8 mouse cellular contexts compared by ENCODE assay signal in the genomic region with DNA sequence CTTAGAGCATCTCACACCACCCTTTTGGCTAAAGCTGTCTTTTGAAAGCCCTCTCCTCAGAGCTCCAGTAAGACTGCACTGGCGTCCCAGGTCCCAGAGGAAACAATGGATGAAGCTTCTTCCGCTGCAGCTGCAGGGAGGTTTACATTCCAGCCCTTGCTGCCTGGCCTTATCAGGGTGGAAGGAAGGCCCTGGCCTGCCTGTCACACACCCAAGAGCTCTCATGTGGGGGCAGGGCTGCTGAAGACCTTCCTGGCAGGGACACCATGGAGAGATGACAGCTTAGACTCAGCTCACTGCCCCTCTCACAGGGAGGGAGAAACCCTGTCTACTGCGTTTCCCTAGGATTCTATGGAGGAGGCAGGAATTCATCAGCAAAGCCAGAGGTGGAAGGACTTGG.
DNase-seq lines count a peak whose midpoint lies in the region; ATAC-seq and TF ChIP-seq lines count a peak whose summit lies in the region.

No protein-coding gene starts in this region.

- DNase-seq in CH12.LX (ENCODE audit: extremely low read depth) = no peak
- DNase-seq in adrenal gland, postnatal 36 days = peak; percentile 59 to 67
- DNase-seq in heart, postnatal 25 days (ENCODE audit: low spot score) = peak; percentile 58
- DNase-seq in cerebellum, adult 9-11 months = no peak
- DNase-seq in layer of hippocampus, postnatal 10 days (ENCODE audit: low spot score in 2 of 2) = no peak

- H3K9me3 ChIP-seq in CH12.LX (replicated peaks; ENCODE audit: low read length) = no peaks in the 10 kb centered on the region
- no peaks in the 10 kb centered on the region for H3K9me3 ChIP-seq in liver, embryonic 15.5 days (replicated peaks)
- no peaks in the 10 kb centered on the region for H3K9me3 ChIP-seq in forebrain, embryonic 15.5 days

- no peak overlapping the region for H3K4me3 ChIP-seq in CH12.LX (replicated peaks in 1 of 3; ENCODE audit: low read depth in 2 of 3, low read length in 2 of 3, poor library complexity in 1 of 3)
- H3K4me3 ChIP-seq in liver, embryonic 15.5 days (replicated peaks) = no peak overlapping the region
- H3K4me3 ChIP-seq in forebrain, embryonic 15.5 days = no peak overlapping the region

- 0 out of 2 replicates have a peak, but pooled peaks have one; percentile 30 for ATAC-seq in liver, embryonic 15.5 days (ENCODE audit: insufficient read depth)
- no peak for ATAC-seq in monocyte, adult 5-6 weeks (replicated peaks; ENCODE audit: insufficient number of reproducible peaks, low FRiP score, low TSS enrichment, poor library complexity, severe bottlenecking)
- no peak for ATAC-seq in forebrain, embryonic 15.5 days (replicated peaks)

- no peaks in the 10 kb centered on the region for H3K79me2 ChIP-seq in CH12.LX (replicated peaks; ENCODE audit: control insufficient read depth, extremely low read depth, insufficient read depth, poor library complexity, severe bottlenecking)

- H3K27ac ChIP-seq in CH12.LX (ENCODE audit: insufficient read depth, low read depth) = peak overlapping the region; percentile 21; the same call in 1 of the 2 replicates
- H3K27ac ChIP-seq in liver, embryonic 15.5 days (replicated peaks) = no peak overlapping the region
- no peak overlapping the region for H3K27ac ChIP-seq in forebrain, embryonic 15.5 days (replicated peaks)

- TF ChIP-seq CTCF in CH12.LX (conservative IDR thresholded peaks at IDR 0.05 in 1 of 2, IDR thresholded peaks at IDR 0.05 in 1 of 2; ENCODE audit: low read depth in 2 of 2, low read length in 2 of 2) = no peak

- intact Hi-C loops in heart, postnatal 25 days (cut with DNase I) = loop anchor here (5.0 to 10.0 kb wide), 2 partner anchors 532 to 615 kb away; no protein-coding TSS in a partner anchor

- no peak overlapping the region for H3K4me2 ChIP-seq in CH12.LX (ENCODE audit: insufficient read depth, low read depth, poor library complexity, severe bottlenecking)
- no peak overlapping the region for H3K4me2 ChIP-seq in liver, embryonic 15.5 days
- no peak overlapping the region for H3K4me2 ChIP-seq in forebrain, embryonic 15.5 days (replicated peaks)

- dilution Hi-C loops in CH12.LX (cut with MboI; ENCODE audit: extremely low pct_ligation_motif_present, extremely low pct_unique_long_range_greater_than_20kb, low sequenced_read_pairs) = no loop called here

- H3K4me1 ChIP-seq in CH12.LX (ENCODE audit: control insufficient read depth in 1 of 2, insufficient read depth in 2 of 2) = peaks cover 43 to 47% of the 10 kb centered on the region in 2 experiments
- no peaks in the 10 kb centered on the region for H3K4me1 ChIP-seq in liver, embryonic 15.5 days (replicated peaks)
- H3K4me1 ChIP-seq in forebrain, embryonic 15.5 days = no peaks in the 10 kb centered on the region

- no peaks in the 10 kb centered on the region for H3K36me3 ChIP-seq in CH12.LX (replicated peaks in 1 of 2; ENCODE audit: control insufficient read depth in 1 of 2, insufficient read depth in 1 of 2, low read length in 1 of 2)
- no peaks in the 10 kb centered on the region for H3K36me3 ChIP-seq in liver, embryonic 15.5 days (replicated peaks)
- H3K36me3 ChIP-seq in forebrain, embryonic 15.5 days = no peaks in the 10 kb centered on the region

- H3K27me3 ChIP-seq in CH12.LX (replicated peaks) = no peaks in the 10 kb centered on the region
- H3K27me3 ChIP-seq in liver, embryonic 15.5 days = no peaks in the 10 kb centered on the region
- H3K27me3 ChIP-seq in forebrain, embryonic 15.5 days = no peaks in the 10 kb centered on the region

- TF ChIP-seq EP300 in CH12.LX (IDR thresholded peaks at IDR 0.05; ENCODE audit: low read length) = no peak

- TF ChIP-seq POLR2A in CH12.LX (IDR thresholded peaks at IDR 0.05; ENCODE audit: low read depth, low read length) = no peak

- WGBS in liver, embryonic 15.5 days (ENCODE audit: insufficient replicate concordance) = 11% methylated on average over 3 of the region's 3 CpGs
- WGBS in forebrain, embryonic 15.5 days = 10% methylated on average over 3 of the region's 3 CpGs

- in situ Hi-C loops in CH12.LX (cut with MboI; ENCODE audit: low pct_ligation_motif_present, low pct_unique_long_range_greater_than_20kb, low sequenced_read_pairs) = loop anchor here (5.0 to 25.0 kb wide), 3 partner anchors 225 to 618 kb away; no protein-coding TSS in a partner anchor

- TF ChIP-seq RAD21 in CH12.LX (IDR thresholded peaks at IDR 0.05; ENCODE audit: low read depth, low read length) = no peak

- H3K9ac ChIP-seq in CH12.LX (ENCODE audit: insufficient read depth, low read depth) = no peak overlapping the region
- H3K9ac ChIP-seq in liver, embryonic 15.5 days = no peak overlapping the region
- H3K9ac ChIP-seq in forebrain, embryonic 15.5 days (replicated peaks) = no peak overlapping the region

TF ChIP-seq in CH12.LX, 34 proteins besides CTCF, POLR2A, EP300 and RAD21:
- 0 out of 2 replicates have a peak, but pooled peaks have one; percentile 29 for TF ChIP-seq CHD2 (IDR thresholded peaks at IDR 0.05; ENCODE audit: low read length)
- no peak for TF ChIP-seq UBTF (IDR thresholded peaks at IDR 0.05; ENCODE audit: low read depth, low read length)
- no peak for TF ChIP-seq PAX5 (IDR thresholded peaks at IDR 0.05; ENCODE audit: low read length)
TF ChIP-seq in CH12.LX: peak in this region for 1.

Comparison
In these comparisons a context has a peak if more than half of its experiments do, and no peak if none do; other contexts are left out.
1. DNase-seq: peak in adrenal gland, postnatal 36 days (2 of 2) and heart, postnatal 25 days (single experiment); none in CH12.LX (single experiment), cerebellum, adult 9-11 months (single experiment) and layer of hippocampus, postnatal 10 days (0 of 2).